Mouse (Mus musculus) stomach, postnatal 0 days (tissue): ENCODE results near the gene Cyp4a30b. TPM values are rescaled to one million over a fixed set of nuclear protein-coding genes. Genes with fewer than 3 reads are reported as not detected.
"Not testable (repeated sequence)": the region's sequence is repeated elsewhere in the genome, so short reads cannot be mapped to it uniquely, and the experiment has no call there.

Source experiments
- ATAC-seq: fragments of 200-750 bp; cut with Nextera tagmentation; 2 replicates; pipeline ENCODE4 v1.8.0; 2017; ENCODE audit not compliant: low FRiP score, low TSS enrichment
- DNase-seq: peaks from one replicate; pipeline ENCODE4 v3.0.0-alpha.2; 2016; ENCODE audit warnings: low spot score
- H3K27ac ChIP-seq: fragments of 300-500 bp; sonication (generic); replicated peaks from 2 replicates; pipeline ENCODE4 v1.5.1; 2014; ENCODE audit warnings: mild to moderate bottlenecking, control low read depth
- H3K27me3 ChIP-seq: fragments of 300-500 bp; sonication (generic); 2 replicates; pipeline ENCODE4 v1.6.1; 2014; ENCODE audit warnings: low read length; ENCODE audit not compliant: control insufficient read depth, insufficient read depth
- H3K36me3 ChIP-seq: fragments of 300-500 bp; sonication (generic); 2 replicates; pipeline ENCODE4 v1.6.1; 2014; ENCODE audit warnings: low read length, mixed read lengths; ENCODE audit not compliant: control insufficient read depth, insufficient read depth
- H3K4me1 ChIP-seq: fragments of 300-500 bp; sonication (generic); replicated peaks from 2 replicates; pipeline ENCODE4 v1.6.1; 2014; ENCODE audit warnings: antibody characterized with exemption; ENCODE audit not compliant: control insufficient read depth, insufficient read depth
- H3K4me2 ChIP-seq: fragments of 300-500 bp; sonication (generic); replicated peaks from 2 replicates; pipeline ENCODE4 v1.6.1; 2014; ENCODE audit warnings: low read depth, mild to moderate bottlenecking, control low read depth, moderate library complexity
- H3K4me3 ChIP-seq: fragments of 300-500 bp; sonication (generic); 2 replicates; pipeline ENCODE4 v1.5.1; 2014; ENCODE audit warnings: low read depth, low read length, control low read depth
- H3K9ac ChIP-seq: fragments of 300-500 bp; sonication (generic); 2 replicates; pipeline ENCODE4 v1.6.1; 2014; ENCODE audit warnings: mild to moderate bottlenecking, low read length, control low read depth, mixed read lengths
- H3K9me3 ChIP-seq: fragments of 300-500 bp; sonication (generic); 2 replicates; pipeline ENCODE4 v1.6.1; 2016; ENCODE audit warnings: low read length; ENCODE audit not compliant: control insufficient read depth
- CTCF ChIP-seq: IDR thresholded peaks from 2 replicates; pipeline ENCODE4 v1.5.1; 2016; ENCODE audit warnings: antibody characterized with exemption, low read depth, mild to moderate bottlenecking, moderate library complexity
- EP300 ChIP-seq: optimal IDR thresholded peaks from 2 replicates; pipeline ENCODE3; 2016; ENCODE audit warnings: antibody characterized with exemption
- WGBS: fragments of 180-500 bp; shearing (Covaris S2); extraction: QIAGEN DNeasy Blood & Tissue Kit; methylation state at CpG from one replicate; pipeline ENCODE4 v1.1.7; 2014; 5-methylcytosine and 5-hydroxymethylcytosine counted together
- polyA plus RNA-seq: library from polyadenylated mRNA; unstranded; fragments of >200 nt; fragmentation: Nextera tagmentation; extraction: Ambion mirVana; gene quantifications from 2 replicates; pipeline ENCODE4 v1.2.1, GENCODE M21; 2015

Cyp4a30b gene
- polyA plus RNA-seq, 1 experiment from 2014 or later = not detected

- no peak for ATAC-seq
Measured at GRCm38 (mm10) chr4:115496001-115496400, 43.6 kb downstream of the Cyp4a30b start, which contains the start of gene Cyp4a14. TSS of gene Cyp4a14 (minus strand) at chr4:115496142.

GRCm38 (mm10) chr4:115497466-115497865 is 45.1 kb downstream of the Cyp4a30b start:
- WGBS = 68% methylated on average over 3 of the region's 3 CpGs
- no peaks in the 10 kb centered on the region for H3K36me3 ChIP-seq
- TF ChIP-seq EP300 (no peak), CTCF (no peak)
- no peak overlapping the region for H3K4me2 ChIP-seq
- H3K9ac ChIP-seq = no peak overlapping the region
- no peak overlapping the region for H3K4me3 ChIP-seq
- no peak overlapping the region for H3K27ac ChIP-seq
- H3K9me3 ChIP-seq = no peaks in the 10 kb centered on the region
- H3K4me1 ChIP-seq = no peaks in the 10 kb centered on the region
- no peak for ATAC-seq
- no peak for DNase-seq
- H3K27me3 ChIP-seq = no peaks in the 10 kb centered on the region

More at GRCm38 (mm10) chr4:115496001-115496400, 43.6 kb downstream of the Cyp4a30b start, which contains the start of gene Cyp4a14:
- no peaks in the 10 kb centered on the region for H3K9me3 ChIP-seq
- TF ChIP-seq CTCF (no peak), EP300 (no peak)
- WGBS = 80% methylated on average over 1 of the region's 1 CpGs
- no peak within 1 kb of the TSS for H3K4me3 ChIP-seq
- DNase-seq = no peak
- H3K27me3 ChIP-seq = no peaks in the 10 kb centered on the region
- H3K36me3 ChIP-seq = no peaks in the 10 kb centered on the region
- H3K27ac ChIP-seq = no peak within 1 kb of the TSS
- H3K4me2 ChIP-seq = no peak within 1 kb of the TSS
- no peaks in the 10 kb centered on the region for H3K4me1 ChIP-seq
- H3K9ac ChIP-seq = no peak within 1 kb of the TSS

GRCm38 (mm10) chr4:115513964-115514363 is 61.6 kb downstream of the Cyp4a30b start:
- H3K9ac ChIP-seq, H3K4me2 ChIP-seq, H3K9me3 ChIP-seq, ATAC-seq, DNase-seq, H3K4me1 ChIP-seq, H3K27ac ChIP-seq, H3K27me3 ChIP-seq, H3K4me3 ChIP-seq, H3K36me3 ChIP-seq: not testable (repeated sequence)

DNA sequence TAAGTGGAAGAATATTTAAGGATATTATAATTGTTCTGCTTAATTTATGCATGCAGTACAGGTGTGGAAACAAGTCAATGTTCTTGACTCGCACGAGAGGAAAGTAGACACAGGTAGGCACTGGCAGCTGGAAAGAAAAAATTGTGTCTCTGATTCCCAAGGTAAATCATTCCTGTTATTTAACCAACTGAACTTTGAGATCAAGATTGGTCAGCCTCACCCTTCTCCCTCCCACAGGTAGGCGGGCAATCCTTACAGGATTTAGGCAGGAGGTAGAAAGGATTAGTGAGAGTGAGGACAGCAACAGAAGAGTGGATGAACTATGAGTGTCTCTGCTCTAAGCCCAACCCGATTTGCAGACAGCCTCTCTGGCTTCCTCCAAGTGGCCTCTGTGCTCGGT is 65.6 kb downstream of the Cyp4a30b start, which contains the start of gene Cyp4a10:
Gene Cyp4a10, plus strand, starts transcription at position 265 of the 400 bp plus-strand sequence.
- not testable (repeated sequence) for H3K9me3 ChIP-seq, H3K36me3 ChIP-seq, H3K4me1 ChIP-seq, H3K9ac ChIP-seq, H3K27me3 ChIP-seq, ATAC-seq, DNase-seq, H3K4me2 ChIP-seq, H3K4me3 ChIP-seq, H3K27ac ChIP-seq
- WGBS = 78% methylated on average over 5 of the region's 5 CpGs

- H3K9me3 ChIP-seq = no peaks in the 10 kb centered on the region
- no peak overlapping the region for H3K4me3 ChIP-seq
- no peak overlapping the region for H3K27ac ChIP-seq
- DNase-seq = no peak
- H3K36me3 ChIP-seq = no peaks in the 10 kb centered on the region
- TF ChIP-seq CTCF (no peak), EP300 (no peak)
- no peaks in the 10 kb centered on the region for H3K4me1 ChIP-seq
- no peak for ATAC-seq
- 73% methylated on average over 4 of the region's 4 CpGs for WGBS
- no peak overlapping the region for H3K4me2 ChIP-seq
- no peak overlapping the region for H3K9ac ChIP-seq
- H3K27me3 ChIP-seq = no peaks in the 10 kb centered on the region
Measured at GRCm38 (mm10) chr4:115519444-115519843, 67.0 kb downstream of the Cyp4a30b start.

Other genes with a start within 250 kb of the Cyp4a30b start
- 0.06 and 0.13 TPM in 2 replicates for gene Cyp4a29, start 210.5 kb upstream of the Cyp4a30b start, polyA plus RNA-seq
- 0.05 TPM in 1 of 2 replicates, not detected in the other for gene Cyp4a12a, start 153.6 kb upstream of the Cyp4a30b start, polyA plus RNA-seq
- gene Cyp4a12b, start 41.0 kb upstream of the Cyp4a30b start, polyA plus RNA-seq = not detected in 2 replicates
- gene Cyp4a14, start 43.5 kb downstream of the Cyp4a30b start, polyA plus RNA-seq = 1.1 and 1.2 TPM in 2 replicates
- 0.57 and 0.62 TPM in 2 replicates for gene Cyp4a10, start 65.7 kb downstream of the Cyp4a30b start, polyA plus RNA-seq
- 0.08 and 0.21 TPM in 2 replicates for gene Cyp4a31, start 111.0 kb downstream of the Cyp4a30b start, polyA plus RNA-seq
- gene Cyp4a32, start 148.4 kb downstream of the Cyp4a30b start, polyA plus RNA-seq = 0.08 and 0.21 TPM in 2 replicates
- 1.2 and 1.4 TPM in 2 replicates for gene Cyp4b1, start 195.1 kb downstream of the Cyp4a30b start, polyA plus RNA-seq